In genomic region chr19:41515549-41515948, GRCm38 (mm10) we compare ENCODE assay signal across 19 mouse cellular contexts. TPM values are rescaled to one million over a fixed set of nuclear protein-coding genes. Genes with fewer than 3 reads are reported as not detected.
DNase-seq lines count a peak whose midpoint lies in the region; ATAC-seq and TF ChIP-seq lines count a peak whose summit lies in the region.
"Had no signal": no experiment of that assay in that cellular context is flagged by ENCODE, and none has a peak within 500 bp of the region (broad histone marks: within the 10 kb centered on the region; RNA-seq: fewer than 3 reads in every experiment).

No protein-coding gene starts in this region.

- no peak overlapping the region for H3K4me3 ChIP-seq in liver, embryonic 12.5 days
- no peak overlapping the region for H3K4me3 ChIP-seq in liver, embryonic 11.5 days (ENCODE audit: low read depth, low read length)
- H3K4me3 ChIP-seq in midbrain, embryonic 11.5 days (ENCODE audit: low read depth, low read length) = no peak overlapping the region
- H3K4me3 ChIP-seq in midbrain, embryonic 13.5 days (replicated peaks) = no peak overlapping the region
- no peak overlapping the region for H3K4me3 ChIP-seq in intestine, postnatal 0 days (ENCODE audit: low read depth, low read length)
- H3K4me3 ChIP-seq: forebrain, embryonic 12.5 days; forebrain, embryonic 15.5 days; hindbrain, embryonic 12.5 days; hindbrain, embryonic 15.5 days had no signal

- H3K27me3 ChIP-seq in liver, embryonic 12.5 days (replicated peaks) = no peaks in the 10 kb centered on the region
- H3K27me3 ChIP-seq in liver, embryonic 11.5 days (replicated peaks; ENCODE audit: control insufficient read depth, insufficient read depth, low read length) = no peaks in the 10 kb centered on the region
- no peaks in the 10 kb centered on the region for H3K27me3 ChIP-seq in midbrain, embryonic 11.5 days (ENCODE audit: control insufficient read depth, insufficient read depth, low read length)
- no peaks in the 10 kb centered on the region for H3K27me3 ChIP-seq in midbrain, embryonic 13.5 days
- no peaks in the 10 kb centered on the region for H3K27me3 ChIP-seq in intestine, postnatal 0 days (replicated peaks; ENCODE audit: control insufficient read depth, insufficient read depth, low read length)
- H3K27me3 ChIP-seq: CH12.LX; forebrain, embryonic 12.5 days; forebrain, embryonic 15.5 days; hindbrain, embryonic 12.5 days; hindbrain, embryonic 15.5 days had no signal

- peaks cover 42% of the 10 kb centered on the region for H3K4me1 ChIP-seq in liver, embryonic 12.5 days
- H3K4me1 ChIP-seq in liver, embryonic 11.5 days (replicated peaks; ENCODE audit: control insufficient read depth, insufficient read depth, low read length) = no peaks in the 10 kb centered on the region
- H3K4me1 ChIP-seq in midbrain, embryonic 11.5 days (ENCODE audit: control insufficient read depth, insufficient read depth, low read length) = no peaks in the 10 kb centered on the region
- peaks cover 18% of the 10 kb centered on the region for H3K4me1 ChIP-seq in midbrain, embryonic 13.5 days (replicated peaks)
- no peaks in the 10 kb centered on the region for H3K4me1 ChIP-seq in intestine, postnatal 0 days (replicated peaks; ENCODE audit: control insufficient read depth, insufficient read depth, low read length)
- H3K4me1 ChIP-seq: forebrain, embryonic 12.5 days; forebrain, embryonic 15.5 days had no signal

- no peak for DNase-seq in liver, embryonic 11.5 days (ENCODE audit: low spot score)
- peak; percentile 17 for DNase-seq in midbrain, embryonic 11.5 days (ENCODE audit: low spot score, missing footprints)
- DNase-seq: adrenal gland, adult 2 months; adrenal gland, postnatal 14 days; B cell, adult 2 months; embryo, embryonic 11 days; gastrocnemius, postnatal 10 days; heart, adult 11 months had no signal

- TF ChIP-seq CTCF in intestine, postnatal 0 days (IDR thresholded peaks at IDR 0.05; ENCODE audit: low read depth) = no peak

- H3K27ac ChIP-seq in liver, embryonic 12.5 days = no peak overlapping the region
- H3K27ac ChIP-seq in liver, embryonic 11.5 days (ENCODE audit: low read depth, low read length) = no peak overlapping the region
- no peak overlapping the region for H3K27ac ChIP-seq in midbrain, embryonic 11.5 days (ENCODE audit: low read depth, low read length)
- no peak overlapping the region for H3K27ac ChIP-seq in midbrain, embryonic 13.5 days
- no peak overlapping the region for H3K27ac ChIP-seq in intestine, postnatal 0 days (ENCODE audit: low read depth, low read length)
- H3K27ac ChIP-seq: forebrain, embryonic 12.5 days; forebrain, embryonic 15.5 days; hindbrain, embryonic 12.5 days; hindbrain, embryonic 15.5 days had no signal

- WGBS in liver, embryonic 12.5 days (ENCODE audit: insufficient replicate concordance) = 75% methylated on average over 1 of the region's 1 CpGs
- 80% methylated on average over 1 of the region's 1 CpGs for WGBS in liver, embryonic 11.5 days
- WGBS in midbrain, embryonic 11.5 days = 92% methylated on average over 1 of the region's 1 CpGs
- WGBS in midbrain, embryonic 13.5 days = 65% methylated on average over 1 of the region's 1 CpGs
- WGBS in intestine, postnatal 0 days = 90% methylated on average over 1 of the region's 1 CpGs

- H3K9me3 ChIP-seq in liver, embryonic 12.5 days (replicated peaks) = no peaks in the 10 kb centered on the region
- H3K9me3 ChIP-seq in liver, embryonic 11.5 days (ENCODE audit: control insufficient read depth, low read length) = no peaks in the 10 kb centered on the region
- H3K9me3 ChIP-seq in midbrain, embryonic 11.5 days (ENCODE audit: control insufficient read depth, low read length) = no peaks in the 10 kb centered on the region
- no peaks in the 10 kb centered on the region for H3K9me3 ChIP-seq in midbrain, embryonic 13.5 days
- H3K9me3 ChIP-seq in intestine, postnatal 0 days (ENCODE audit: control insufficient read depth) = no peaks in the 10 kb centered on the region
- H3K9me3 ChIP-seq: forebrain, embryonic 12.5 days; forebrain, embryonic 15.5 days; G1E; hindbrain, embryonic 12.5 days; hindbrain, embryonic 15.5 days had no signal

- no peak; the same call in 1 of the 2 replicates for ATAC-seq in liver, embryonic 12.5 days
- no peak for ATAC-seq in liver, embryonic 11.5 days (replicated peaks; ENCODE audit: low FRiP score)
- ATAC-seq in midbrain, embryonic 11.5 days (ENCODE audit: low FRiP score) = no peak
- no peak for ATAC-seq in midbrain, embryonic 13.5 days
- peak; percentile 70 for ATAC-seq in erythroid progenitor cell, adult 5-6 weeks (replicated peaks; ENCODE audit: low FRiP score, poor library complexity, severe bottlenecking)
- no peak for ATAC-seq in intestine, postnatal 0 days
- ATAC-seq: forebrain, embryonic 15.5 days had no signal

- H3K36me3 ChIP-seq in liver, embryonic 12.5 days = 0 out of 2 replicates have a peak, but pooled peaks cover 2% of the 10 kb centered on the region
- H3K36me3 ChIP-seq in liver, embryonic 11.5 days (ENCODE audit: control insufficient read depth, insufficient read depth, low read length) = no peaks in the 10 kb centered on the region
- no peaks in the 10 kb centered on the region for H3K36me3 ChIP-seq in midbrain, embryonic 11.5 days (ENCODE audit: control insufficient read depth, insufficient read depth, low read length)
- no peaks in the 10 kb centered on the region for H3K36me3 ChIP-seq in midbrain, embryonic 13.5 days
- H3K36me3 ChIP-seq in intestine, postnatal 0 days (ENCODE audit: control insufficient read depth, insufficient read depth) = no peaks in the 10 kb centered on the region
- H3K36me3 ChIP-seq: forebrain, embryonic 12.5 days; forebrain, embryonic 15.5 days; hindbrain, embryonic 12.5 days; hindbrain, embryonic 15.5 days had no signal

- H3K9ac ChIP-seq in liver, embryonic 12.5 days = no peak overlapping the region
- H3K9ac ChIP-seq in liver, embryonic 11.5 days (ENCODE audit: low read depth, low read length) = no peak overlapping the region
- no peak overlapping the region for H3K9ac ChIP-seq in midbrain, embryonic 11.5 days (ENCODE audit: low read length)
- no peak overlapping the region for H3K9ac ChIP-seq in midbrain, embryonic 13.5 days (replicated peaks)
- H3K9ac ChIP-seq in intestine, postnatal 0 days (ENCODE audit: low read depth, low read length) = no peak overlapping the region
- H3K9ac ChIP-seq: forebrain, embryonic 12.5 days; forebrain, embryonic 15.5 days; hindbrain, embryonic 12.5 days; hindbrain, embryonic 15.5 days had no signal

- H3K4me2 ChIP-seq in liver, embryonic 12.5 days = peak overlapping the region; percentile 14; the same call in 1 of the 2 replicates
- no peak overlapping the region for H3K4me2 ChIP-seq in liver, embryonic 11.5 days
- no peak overlapping the region for H3K4me2 ChIP-seq in midbrain, embryonic 11.5 days
- no peak overlapping the region for H3K4me2 ChIP-seq in midbrain, embryonic 13.5 days (replicated peaks)
- H3K4me2 ChIP-seq in intestine, postnatal 0 days (replicated peaks; ENCODE audit: low read depth) = no peak overlapping the region
- H3K4me2 ChIP-seq: forebrain, embryonic 12.5 days; forebrain, embryonic 15.5 days; heart, embryonic 11.5 days; hindbrain, embryonic 12.5 days; hindbrain, embryonic 15.5 days had no signal

RNA-seq across cellular contexts. Expression of gene Lcor, which starts 33.1 kb away (rescaled TPM):
- polyA plus RNA-seq in liver, embryonic 12.5 days (2016; fragmentation: Nextera tagmentation; extraction: Ambion mirVana) = 7.9 and 9.3 TPM in 2 replicates
- polyA plus RNA-seq in liver, embryonic 11.5 days (2014; fragmentation: Nextera tagmentation; extraction: Ambion mirVana) = 10.0 and 10.4 TPM in 2 replicates
- 31.3 and 34.1 TPM in 2 replicates for polyA plus RNA-seq in midbrain, embryonic 11.5 days (2014; fragmentation: Nextera tagmentation; extraction: Ambion mirVana)
- polyA plus RNA-seq in midbrain, embryonic 13.5 days (2015; fragmentation: Nextera tagmentation; extraction: Ambion mirVana) = 36.5 and 36.6 TPM in 2 replicates
- total RNA-seq in erythroid progenitor cell, adult 5-6 weeks (2015; ENCODE audit: low replicate concordance) = 16.6 and 26.0 TPM in 2 replicates
- total RNA-seq in erythroid progenitor cell, adult 5-6 weeks (2017; ENCODE audit: low replicate concordance) = 36.3 and 41.6 TPM in 2 replicates
- 16.0 and 18.4 TPM in 2 replicates for polyA plus RNA-seq in intestine, postnatal 0 days (2015; fragmentation: Nextera tagmentation; extraction: Ambion mirVana)
